23 mouse cellular contexts compared by ENCODE assay signal in the genomic region with DNA sequence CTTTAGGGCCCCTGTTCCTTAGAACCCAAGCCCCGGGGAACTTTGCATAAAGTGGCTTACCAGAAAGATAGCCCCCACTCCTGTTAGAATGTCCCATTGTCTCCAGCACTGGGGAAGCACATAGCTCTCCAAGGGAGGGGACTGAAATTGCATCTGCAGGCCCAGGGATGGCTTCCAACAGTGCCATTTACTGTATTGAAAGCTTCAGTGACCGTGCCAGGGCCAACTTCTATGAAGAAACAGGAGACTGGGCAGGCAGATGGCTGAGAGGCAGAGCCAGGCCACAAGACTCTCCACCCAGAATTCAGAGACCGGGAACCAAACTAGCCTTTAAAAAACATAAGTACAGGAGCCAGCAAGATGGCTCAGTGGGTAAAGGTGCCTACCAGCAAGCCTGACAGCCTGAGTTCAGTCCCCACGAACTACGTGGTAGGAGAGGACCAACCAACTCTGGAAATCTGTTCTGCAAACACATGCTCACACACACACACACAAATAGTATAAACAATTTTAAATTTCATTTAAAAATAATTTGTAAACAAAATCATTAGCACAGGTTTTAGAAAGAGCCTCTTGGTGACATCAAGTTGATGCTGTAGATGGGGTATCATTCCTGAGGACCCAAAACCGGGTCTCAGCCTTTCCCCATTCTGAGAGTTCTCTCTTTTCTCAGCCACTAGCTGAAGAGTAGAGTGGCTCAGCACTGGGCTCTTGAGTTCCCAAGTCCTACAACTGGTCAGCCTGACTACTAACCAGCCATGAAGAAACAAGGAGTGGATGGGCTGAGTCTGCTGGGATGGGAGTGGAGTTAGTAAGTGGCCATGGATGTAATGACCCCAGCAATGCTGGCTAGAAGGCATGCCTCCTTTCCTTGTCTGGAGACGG. TPM values are rescaled to one million over a fixed set of nuclear protein-coding genes. Genes with fewer than 3 reads are reported as not detected.
A peak's percentile ranks its signal among the peaks of the same experiment; 100 is the strongest.
DNase-seq lines count a peak whose midpoint lies in the region; ATAC-seq lines count a peak whose summit lies in the region.
"Had no signal": no experiment of that assay in that cellular context is flagged by ENCODE, and none has a peak within 500 bp of the region (broad histone marks: within the 10 kb centered on the region; RNA-seq: fewer than 3 reads in every experiment).

No protein-coding gene starts in this region.

- H3K27me3 ChIP-seq in forebrain, embryonic 14.5 days (replicated peaks; ENCODE audit: control insufficient read depth, insufficient read depth, low read length): peaks cover 25% of the 10 kb centered on the region
- H3K27me3 ChIP-seq in forebrain, embryonic 11.5 days (ENCODE audit: control insufficient read depth, insufficient read depth, low read length): peaks cover 32% of the 10 kb centered on the region

- H3K27ac ChIP-seq in forebrain, embryonic 14.5 days (ENCODE audit: low read depth, low read length): no peak overlapping the region
- H3K27ac ChIP-seq in forebrain, embryonic 11.5 days (ENCODE audit: low read depth, low read length): no peak overlapping the region
- H3K27ac ChIP-seq: embryonic facial prominence, embryonic 13.5 days; heart, embryonic 13.5 days; intestine, embryonic 15.5 days; kidney, postnatal 0 days; limb, embryonic 15.5 days; midbrain, embryonic 15.5 days had no signal

- H3K9me3 ChIP-seq in forebrain, embryonic 14.5 days (replicated peaks; ENCODE audit: control insufficient read depth, low read length): no peaks in the 10 kb centered on the region
- no peaks in the 10 kb centered on the region for H3K9me3 ChIP-seq in forebrain, embryonic 11.5 days (ENCODE audit: control insufficient read depth, low read length)
- H3K9me3 ChIP-seq: embryonic facial prominence, embryonic 13.5 days; G1E; intestine, embryonic 15.5 days; limb, embryonic 15.5 days; midbrain, embryonic 15.5 days had no signal

- H3K9ac ChIP-seq in forebrain, embryonic 14.5 days (ENCODE audit: low read length): no peak overlapping the region
- H3K9ac ChIP-seq in forebrain, embryonic 11.5 days (ENCODE audit: low read length): no peak overlapping the region
- H3K9ac ChIP-seq: heart, embryonic 13.5 days; intestine, embryonic 15.5 days; limb, embryonic 15.5 days; midbrain, embryonic 15.5 days had no signal

- ATAC-seq in forebrain, embryonic 14.5 days: no peak
- no peak for ATAC-seq in forebrain, embryonic 11.5 days (replicated peaks; ENCODE audit: low FRiP score)
- ATAC-seq: intestine, embryonic 15.5 days; midbrain, embryonic 15.5 days had no signal

- no peaks in the 10 kb centered on the region for H3K36me3 ChIP-seq in forebrain, embryonic 14.5 days (ENCODE audit: control insufficient read depth, insufficient read depth, low read length)
- no peaks in the 10 kb centered on the region for H3K36me3 ChIP-seq in forebrain, embryonic 11.5 days (ENCODE audit: control insufficient read depth, insufficient read depth, low read length)
- H3K36me3 ChIP-seq: embryonic facial prominence, embryonic 13.5 days; G1E; heart, embryonic 13.5 days; intestine, embryonic 15.5 days; limb, embryonic 15.5 days; midbrain, embryonic 15.5 days had no signal

- WGBS in forebrain, embryonic 14.5 days: 66% methylated on average over 7 of the region's 7 CpGs
- 64% methylated on average over 7 of the region's 7 CpGs for WGBS in forebrain, embryonic 11.5 days

- peak; percentile 7 for DNase-seq in adrenal gland, adult 2 months
- DNase-seq in adrenal gland, adult 18-20 months (ENCODE audit: low spot score in 2 of 2): no peak
- peak; percentile 14 for DNase-seq in forebrain, embryonic 14.5 days (ENCODE audit: low spot score)
- DNase-seq in forebrain, embryonic 11.5 days (ENCODE audit: low spot score): no peak
- peak; percentile 91 for DNase-seq in kidney, adult 11 months
- DNase-seq in kidney, postnatal 14 days: no peak
- DNase-seq in left cerebral cortex, postnatal 4 days: peak; percentile 49
- DNase-seq in left cerebral cortex, postnatal 10 days (ENCODE audit: extremely low spot score in 1 of 2, low spot score in 2 of 2): no peak

- H3K4me1 ChIP-seq in forebrain, embryonic 14.5 days (ENCODE audit: control insufficient read depth, insufficient read depth, low read length): peaks cover 3% of the 10 kb centered on the region; the same call in 1 of the 2 replicates
- H3K4me1 ChIP-seq in forebrain, embryonic 11.5 days (replicated peaks; ENCODE audit: control insufficient read depth, insufficient read depth, low read length): peaks cover 10% of the 10 kb centered on the region

- H3K4me2 ChIP-seq in forebrain, embryonic 14.5 days (ENCODE audit: low read length): no peak overlapping the region
- H3K4me2 ChIP-seq in forebrain, embryonic 11.5 days (ENCODE audit: low read depth, low read length, severe bottlenecking): no peak overlapping the region

- intact Hi-C loops in left cerebral cortex, postnatal 4 days (cut with DNase I): loop anchor here (2.0 to 5.0 kb wide), 2 partner anchors 25 to 54 kb away; partner anchors contain the start of gene Usp2
- intact Hi-C loops in left cerebral cortex, postnatal 10 days (cut with DNase I): loop anchor here (5.0 kb wide), 2 partner anchors 39 to 54 kb away; no protein-coding TSS in a partner anchor

- H3K4me3 ChIP-seq in forebrain, embryonic 14.5 days (ENCODE audit: low read depth, low read length): no peak overlapping the region
- no peak overlapping the region for H3K4me3 ChIP-seq in forebrain, embryonic 11.5 days (ENCODE audit: low read depth, low read length)
- H3K4me3 ChIP-seq: intestine, embryonic 15.5 days; megakaryocyte, embryonic 14.5 days had no signal

RNA-seq across cellular contexts. Expression of gene Thy1, which starts 1.4 kb away (rescaled TPM):
- 10 to 100 TPM; 46.9 to 49.6 TPM for total RNA-seq in adrenal gland, adult 2 months (2021)
- 25.0 and 26.5 TPM in 2 replicates for polyA plus RNA-seq in adrenal gland, adult 2 months (2012; rRNA removed)
- 10 to 100 TPM; 41.2 to 44.2 TPM for total RNA-seq in adrenal gland, adult 18-20 months (2021)
- polyA plus RNA-seq in forebrain, embryonic 14.5 days (2014; fragmentation: Nextera tagmentation; extraction: Ambion mirVana): 3.6 and 5.0 TPM in 2 replicates
- not detected in 2 replicates for polyA plus RNA-seq in forebrain, embryonic 11.5 days (2014; fragmentation: Nextera tagmentation; extraction: Ambion mirVana)
- 100 to 1,000 TPM; 130 to 177 TPM for total RNA-seq in left cerebral cortex, postnatal 4 days (2021)
- 100 to 1,000 TPM; 704 to 725 TPM for total RNA-seq in left cerebral cortex, postnatal 10 days (2021)
- total RNA-seq: G1E had no signal
- polyA plus RNA-seq: G1E; neural tube, embryonic 11.5 days had no signal

RNA-seq across cellular contexts. Expression of gene Usp2, which starts 25.1 kb away (rescaled TPM):
- total RNA-seq in adrenal gland, adult 2 months (2021): 10 to 100 TPM; 33.7 to 60.9 TPM
- 10.9 and 15.2 TPM in 2 replicates for polyA plus RNA-seq in adrenal gland, adult 2 months (2012; rRNA removed)
- 10 to 100 TPM; 36.4 to 40.9 TPM for total RNA-seq in adrenal gland, adult 18-20 months (2021)
- 6.9 and 8.2 TPM in 2 replicates for polyA plus RNA-seq in forebrain, embryonic 14.5 days (2014; fragmentation: Nextera tagmentation; extraction: Ambion mirVana)
- polyA plus RNA-seq in forebrain, embryonic 11.5 days (2014; fragmentation: Nextera tagmentation; extraction: Ambion mirVana): 8.9 and 12.7 TPM in 2 replicates
- 10 to 100 TPM; 30.2 to 31.9 TPM for total RNA-seq in left cerebral cortex, postnatal 4 days (2021)
- total RNA-seq in left cerebral cortex, postnatal 10 days (2021): 10 to 100 TPM; 58.2 to 64.0 TPM

RNA-seq across cellular contexts. Expression of gene Mfrp, which starts 59.8 kb away (rescaled TPM):
- total RNA-seq in adrenal gland, adult 2 months (2021): under 1 TPM in 1 of 2 experiments, not detected in 1; 0.10 TPM
- 0.40 TPM in 1 of 2 replicates, not detected in the other for polyA plus RNA-seq in adrenal gland, adult 2 months (2012; rRNA removed)
- total RNA-seq in adrenal gland, adult 18-20 months (2021): not detected
- 0.31 TPM in 1 of 2 replicates, not detected in the other for polyA plus RNA-seq in forebrain, embryonic 14.5 days (2014; fragmentation: Nextera tagmentation; extraction: Ambion mirVana)
- polyA plus RNA-seq in forebrain, embryonic 11.5 days (2014; fragmentation: Nextera tagmentation; extraction: Ambion mirVana): 0.11 TPM in 1 of 2 replicates, not detected in the other
- total RNA-seq in left cerebral cortex, postnatal 4 days (2021): not detected
- total RNA-seq in left cerebral cortex, postnatal 10 days (2021): under 1 TPM in 1 of 2 experiments, not detected in 1; 0.17 TPM
- total RNA-seq: adrenal gland, postnatal 14 days; common myeloid progenitor, adult 5-6 weeks; G1E; gastrocnemius, postnatal 25 days; hematopoietic stem cell, adult 5-6 weeks had no signal
- polyA plus RNA-seq: CD4-positive, CD25-positive, alpha-beta regulatory T cell, adult 4 months; G1E; heart, embryonic 13.5 days; liver, embryonic 16.5 days had no signal

Comparison
In these comparisons a context has a peak if more than half of its experiments do, and no peak if none do; other contexts are left out.
1. DNase-seq: peak in adrenal gland, adult 2 months (single experiment), forebrain, embryonic 14.5 days (single experiment), kidney, adult 11 months (single experiment) and left cerebral cortex, postnatal 4 days (single experiment); none in adrenal gland, adult 18-20 months (0 of 2), forebrain, embryonic 11.5 days (single experiment), kidney, postnatal 14 days (single experiment) and left cerebral cortex, postnatal 10 days (0 of 2).